Mouse (Mus musculus) intestine, embryonic 14.5 days (tissue): ENCODE data around the gene Psmb10. TPM values are rescaled to one million over a fixed set of nuclear protein-coding genes. Genes with fewer than 3 reads are reported as not detected.
A peak's percentile ranks its signal among the peaks of the same experiment; 100 is the strongest.

Experiments used
- ATAC-seq: fragments of 200-750 bp; cut with Nextera tagmentation; replicated peaks from 2 replicates; pipeline ENCODE4 v1.8.0; 2017; ENCODE audit warnings: low read depth, moderate number of reproducible peaks, moderate TSS enrichment, moderate library complexity; ENCODE audit not compliant: low FRiP score, low TSS enrichment
- DNase-seq: peaks from one replicate; pipeline ENCODE4 v3.0.0-alpha.2; 2018; ENCODE audit warnings: low spot score
- H3K27ac ChIP-seq: fragments of 300-500 bp; sonication (generic); 2 replicates; pipeline ENCODE4 v1.5.1; 2014; ENCODE audit warnings: low read depth, mild to moderate bottlenecking, control low read depth
- H3K27me3 ChIP-seq: fragments of 300-500 bp; sonication (generic); replicated peaks from 2 replicates; pipeline ENCODE4 v1.6.1; 2014; ENCODE audit warnings: low read length, control low read depth; ENCODE audit not compliant: control insufficient read depth, insufficient read depth
- H3K36me3 ChIP-seq: fragments of 300-500 bp; sonication (generic); 2 replicates; pipeline ENCODE4 v1.6.1; 2014; ENCODE audit warnings: low read length, control low read depth; ENCODE audit not compliant: control insufficient read depth, insufficient read depth
- H3K4me1 ChIP-seq: fragments of 300-500 bp; sonication (generic); replicated peaks from 2 replicates; pipeline ENCODE4 v1.6.1; 2014; ENCODE audit warnings: low read length, control low read depth, mixed read lengths; ENCODE audit not compliant: control insufficient read depth, insufficient read depth
- H3K4me2 ChIP-seq: fragments of 300-500 bp; sonication (generic); 2 replicates; pipeline ENCODE4 v1.6.1; 2014; ENCODE audit warnings: low read length
- H3K4me3 ChIP-seq: fragments of 300-500 bp; sonication (generic); 2 replicates; pipeline ENCODE4 v1.5.1; 2014; ENCODE audit warnings: low read depth, low read length, control low read depth, mixed read lengths
- H3K9ac ChIP-seq: fragments of 300-500 bp; sonication (generic); 2 replicates; pipeline ENCODE4 v1.6.1; 2014; ENCODE audit warnings: mild to moderate bottlenecking, low read length
- H3K9me3 ChIP-seq: fragments of 300-500 bp; sonication (generic); 2 replicates; pipeline ENCODE4 v1.6.1; 2016; ENCODE audit warnings: low read length, control low read depth; ENCODE audit not compliant: control insufficient read depth
- WGBS: fragments of 180-500 bp; shearing (Covaris S2); extraction: QIAGEN DNeasy Blood & Tissue Kit; methylation state at CpG from one replicate; pipeline ENCODE4 v1.1.7; 2014; 5-methylcytosine and 5-hydroxymethylcytosine counted together
- polyA plus RNA-seq: library from polyadenylated mRNA; unstranded; fragments of >200 nt; fragmentation: Nextera tagmentation; extraction: Ambion mirVana; gene quantifications from 2 replicates; pipeline ENCODE4 v1.2.1, GENCODE M21; 2014

Gene Psmb10
- polyA plus RNA-seq, 1 experiment from 2014 or later = 64.8 TPM

GRCm38 (mm10) chr8:105965905-105966341, 27.7 kb upstream of the Psmb10 start, which contains the start of gene Slc12a4:
TSS of gene Slc12a4 (minus strand) at chr8:105966097.
- Histone ChIP-seq H3K4me3 (peak within 1 kb of the TSS; percentile 78), H3K27me3 (no peaks in the 10 kb centered on the region), H3K9me3 (no peaks in the 10 kb centered on the region), H3K27ac (peak within 1 kb of the TSS; percentile 92), H3K36me3 (no peaks in the 10 kb centered on the region), H3K4me2 (peak within 1 kb of the TSS; percentile 66), H3K4me1 (peaks cover 18% of the 10 kb centered on the region), H3K9ac (peak within 1 kb of the TSS; percentile 91)
- ATAC-seq (peak; percentile 94), DNase-seq (peak; percentile 90)
- under 1% methylated on average over 47 of the region's 47 CpGs for WGBS

GRCm38 (mm10) chr8:105965266-105965904, 27.1 kb upstream of the Psmb10 start:
- 1% methylated on average over 34 of the region's 40 CpGs for WGBS
- peak overlapping the region; percentile 91 for H3K9ac ChIP-seq
- H3K4me1 ChIP-seq = peaks cover 18% of the 10 kb centered on the region
- peak overlapping the region; percentile 66 for H3K4me2 ChIP-seq
- H3K36me3 ChIP-seq = peaks cover 3% of the 10 kb centered on the region; the same call in 1 of the 2 replicates
- H3K27ac ChIP-seq = peak overlapping the region; percentile 92
- H3K9me3 ChIP-seq = no peaks in the 10 kb centered on the region
- H3K27me3 ChIP-seq = no peaks in the 10 kb centered on the region
- peak; percentile 74 for ATAC-seq
- H3K4me3 ChIP-seq = peak overlapping the region; percentile 78
- DNase-seq = peak; percentile 83

- Histone ChIP-seq H3K4me2 (peak overlapping the region; percentile 66), H3K9me3 (no peaks in the 10 kb centered on the region), H3K27ac (no peak overlapping the region), H3K27me3 (no peaks in the 10 kb centered on the region), H3K4me1 (peaks cover 18% of the 10 kb centered on the region), H3K4me3 (peak overlapping the region; percentile 78), H3K9ac (peak overlapping the region; percentile 91), H3K36me3 (peaks cover 9% of the 10 kb centered on the region; the same call in 1 of the 2 replicates)
- 56% methylated on average over 12 of the region's 12 CpGs for WGBS
- ATAC-seq (no peak), DNase-seq (peak; percentile 55)
Observed at GRCm38 (mm10) chr8:105964506-105965265, 26.4 kb upstream of the Psmb10 start.

GRCm38 (mm10) chr8:105961536-105961935, 23.3 kb upstream of the Psmb10 start:
- H3K9ac ChIP-seq = no peak overlapping the region
- H3K27me3 ChIP-seq = no peaks in the 10 kb centered on the region
- H3K27ac ChIP-seq = no peak overlapping the region
- H3K36me3 ChIP-seq = peaks cover 24% of the 10 kb centered on the region
- no peak overlapping the region for H3K4me3 ChIP-seq
- no peak overlapping the region for H3K4me2 ChIP-seq
- H3K4me1 ChIP-seq = peaks cover 13% of the 10 kb centered on the region
- ATAC-seq (no peak), DNase-seq (no peak)
- H3K9me3 ChIP-seq = no peaks in the 10 kb centered on the region
- WGBS = 86% methylated on average over 10 of the region's 10 CpGs

GRCm38 (mm10) chr8:105961101-105961500, 22.9 kb upstream of the Psmb10 start:
- no peak overlapping the region for H3K27ac ChIP-seq
- WGBS = 77% methylated on average over 14 of the region's 14 CpGs
- peaks cover 9% of the 10 kb centered on the region for H3K4me1 ChIP-seq
- no peak overlapping the region for H3K4me2 ChIP-seq
- ATAC-seq (no peak), DNase-seq (no peak)
- peaks cover 29% of the 10 kb centered on the region for H3K36me3 ChIP-seq
- no peak overlapping the region for H3K4me3 ChIP-seq
- H3K9me3 ChIP-seq = no peaks in the 10 kb centered on the region
- H3K27me3 ChIP-seq = no peaks in the 10 kb centered on the region
- H3K9ac ChIP-seq = no peak overlapping the region

- H3K36me3 ChIP-seq = peaks cover 42% of the 10 kb centered on the region
- peaks cover 6% of the 10 kb centered on the region for H3K4me1 ChIP-seq
- no peak for DNase-seq
- H3K9ac ChIP-seq = no peak overlapping the region
- H3K27me3 ChIP-seq = no peaks in the 10 kb centered on the region
- H3K4me2 ChIP-seq = no peak overlapping the region
- no peak overlapping the region for H3K4me3 ChIP-seq
- ATAC-seq = no peak
- no peaks in the 10 kb centered on the region for H3K9me3 ChIP-seq
- 85% methylated on average over 7 of the region's 7 CpGs for WGBS
- no peak overlapping the region for H3K27ac ChIP-seq
Observed at GRCm38 (mm10) chr8:105959350-105959749, 21.1 kb upstream of the Psmb10 start.

GRCm38 (mm10) chr8:105957813-105958212, 19.6 kb upstream of the Psmb10 start:
- H3K9ac ChIP-seq = no peak overlapping the region
- no peaks in the 10 kb centered on the region for H3K27me3 ChIP-seq
- WGBS = 73% methylated on average over 3 of the region's 4 CpGs
- ATAC-seq (no peak), DNase-seq (no peak)
- H3K4me2 ChIP-seq = no peak overlapping the region
- no peaks in the 10 kb centered on the region for H3K9me3 ChIP-seq
- H3K27ac ChIP-seq = no peak overlapping the region
- H3K4me1 ChIP-seq = no peaks in the 10 kb centered on the region
- no peak overlapping the region for H3K4me3 ChIP-seq
- peaks cover 57% of the 10 kb centered on the region for H3K36me3 ChIP-seq

- Histone ChIP-seq H3K9ac (no peak overlapping the region), H3K4me3 (no peak overlapping the region), H3K27me3 (no peaks in the 10 kb centered on the region), H3K36me3 (peaks cover 67% of the 10 kb centered on the region), H3K9me3 (no peaks in the 10 kb centered on the region), H3K4me1 (no peaks in the 10 kb centered on the region), H3K27ac (no peak overlapping the region), H3K4me2 (no peak overlapping the region)
- DNase-seq = no peak
- 92% methylated on average over 4 of the region's 4 CpGs for WGBS
- no peak for ATAC-seq
Observed at GRCm38 (mm10) chr8:105956556-105956955, 18.3 kb upstream of the Psmb10 start.
